Mouse (Mus musculus) cortical plate, adult 2 months (tissue): ENCODE measurements around the gene Mtfmt.

Experiments used
- CTCF ChIP-seq: fragments of 200-500 bp; IDR thresholded peaks from 2 replicates; pipeline ENCODE4 v1.5.1; 2011; ENCODE audit warnings: mild to moderate bottlenecking, control low read depth, low read length; ENCODE audit not compliant: insufficient read depth; ENCODE audit errors: extremely low read depth
- POLR2A ChIP-seq: fragments of 200-500 bp; IDR thresholded peaks from 2 replicates; pipeline ENCODE4 v1.6.1; 2011; ENCODE audit warnings: mild to moderate bottlenecking, low read length, control low read depth; ENCODE audit not compliant: insufficient read depth; ENCODE audit errors: extremely low read depth

GRCm38 (mm10) chr9:65462544-65462943 is 27.0 kb downstream of the Mtfmt start:
- no peak for TF ChIP-seq CTCF
- no peak for TF ChIP-seq POLR2A
